Mouse (Mus musculus) layer of hippocampus, postnatal 10 days (tissue): ENCODE measurements around the gene Tigd3. TPM values are rescaled to one million over a fixed set of nuclear protein-coding genes. Genes with fewer than 3 reads are reported as not detected.
A peak's percentile ranks its signal among the peaks of the same experiment; 100 is the strongest.

Experiments
- DNase-seq, 2 experiments: peaks; one replicate each; pipeline ENCODE4 v3.0.0; 2021; ENCODE audit warnings: low spot score in 2 of 2
- long read RNA-seq: library from polyadenylated mRNA; stranded (forward); transcript quantifications from one replicate; pipeline ENCODE4 v2.0.0, GENCODE M21; 2023
- total RNA-seq, 2 experiments: library from RNA; stranded (reverse); gene quantifications; 2 replicates each; pipeline ENCODE4 v1.2.3; 2021

The Tigd3 gene
- 1 to 10 TPM; 4.4 to 5.5 TPM for total RNA-seq
- long read RNA-seq, partial matches to known transcripts = 0 of 3 reads
- long read RNA-seq, other reads (novel, unspliced or antisense) = 1 of 3 reads

GRCm38 (mm10) chr19:5894002-5894678 lies at the start of gene Tigd3:
Tigd3 (minus strand) TSS chr19:5894149.
- peak; percentile 97 to 98 for DNase-seq

GRCm38 (mm10) chr19:5943404-5943803 lies 49.5 kb upstream of the Tigd3 start:
- no peak for DNase-seq

DNA sequence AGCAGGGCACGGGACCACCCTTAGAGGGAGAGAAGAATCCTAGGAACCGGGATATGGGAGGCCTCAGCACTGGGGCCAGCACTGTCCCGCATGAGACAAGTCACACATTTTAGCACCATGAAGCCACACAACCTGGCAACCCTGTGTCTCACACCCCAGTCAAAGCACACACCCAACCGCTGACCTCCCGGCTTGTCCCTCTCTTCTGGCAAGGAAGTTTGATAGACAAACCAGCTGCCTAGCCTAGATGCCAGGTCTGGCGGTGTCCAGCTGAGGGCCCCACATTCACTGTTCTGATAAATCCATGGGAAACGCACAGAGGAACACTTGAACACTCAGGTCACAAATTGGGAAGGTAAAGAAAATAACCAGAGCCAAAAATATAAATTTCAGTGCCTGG lies 48.6 kb upstream of the Tigd3 start:
- no peak for DNase-seq

- DNase-seq = no peak
Measured at GRCm38 (mm10) chr19:5940656-5941055, 46.7 kb upstream of the Tigd3 start.

DNA sequence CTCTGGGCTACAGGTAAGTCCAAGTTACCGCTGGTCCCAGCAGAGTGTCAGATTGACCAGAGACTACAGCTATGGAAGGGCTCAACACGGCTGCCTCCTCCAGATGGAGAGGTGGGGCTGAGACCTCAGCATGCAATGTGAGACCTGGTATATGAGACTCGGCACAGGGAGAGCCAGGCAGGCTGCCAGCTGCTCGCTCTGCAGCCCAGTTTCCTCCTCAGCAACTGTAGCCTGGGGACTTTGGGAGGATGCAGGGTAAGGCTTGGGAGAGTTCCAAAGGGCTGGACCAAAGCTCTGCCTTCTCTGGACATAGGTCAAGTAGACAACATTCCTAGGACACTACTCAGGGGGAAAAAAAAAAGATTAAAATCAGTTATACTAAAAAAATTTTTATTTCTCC lies 46.2 kb upstream of the Tigd3 start:
- peak; percentile 23 to 54 for DNase-seq

GRCm38 (mm10) chr19:5939715-5940114 lies 45.8 kb upstream of the Tigd3 start:
- no peak for DNase-seq

GRCm38 (mm10) chr19:5938516-5938915 lies 44.6 kb upstream of the Tigd3 start:
- DNase-seq = no peak

DNA sequence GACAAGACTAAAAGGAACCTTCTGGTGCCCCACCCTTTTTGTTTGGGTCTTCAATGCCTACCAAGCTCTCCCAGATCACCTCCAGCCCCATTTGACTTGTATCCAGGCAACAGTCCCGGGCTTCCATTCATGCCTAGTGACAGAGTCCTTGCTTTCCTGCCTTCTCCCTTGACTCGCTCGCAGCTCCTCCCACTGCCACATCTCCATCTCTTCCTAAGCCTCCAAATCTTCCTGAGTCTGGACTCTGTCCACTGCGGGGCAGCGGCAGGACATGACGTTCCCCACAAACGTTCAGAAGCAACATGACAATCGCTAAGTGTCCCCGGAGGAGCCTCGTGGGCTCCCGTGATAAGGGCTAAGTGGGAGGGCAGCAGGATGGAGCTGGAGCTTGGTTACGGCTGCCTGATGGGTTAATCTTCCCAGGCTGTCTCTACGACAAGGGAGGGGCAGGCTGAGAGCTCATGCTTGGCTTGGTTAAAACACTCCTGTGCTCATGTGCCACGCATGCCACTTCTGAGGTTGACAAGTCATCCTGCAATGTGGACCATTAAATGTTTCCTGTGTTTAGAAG lies 44.0 kb upstream of the Tigd3 start:
- DNase-seq = no peak

DNA sequence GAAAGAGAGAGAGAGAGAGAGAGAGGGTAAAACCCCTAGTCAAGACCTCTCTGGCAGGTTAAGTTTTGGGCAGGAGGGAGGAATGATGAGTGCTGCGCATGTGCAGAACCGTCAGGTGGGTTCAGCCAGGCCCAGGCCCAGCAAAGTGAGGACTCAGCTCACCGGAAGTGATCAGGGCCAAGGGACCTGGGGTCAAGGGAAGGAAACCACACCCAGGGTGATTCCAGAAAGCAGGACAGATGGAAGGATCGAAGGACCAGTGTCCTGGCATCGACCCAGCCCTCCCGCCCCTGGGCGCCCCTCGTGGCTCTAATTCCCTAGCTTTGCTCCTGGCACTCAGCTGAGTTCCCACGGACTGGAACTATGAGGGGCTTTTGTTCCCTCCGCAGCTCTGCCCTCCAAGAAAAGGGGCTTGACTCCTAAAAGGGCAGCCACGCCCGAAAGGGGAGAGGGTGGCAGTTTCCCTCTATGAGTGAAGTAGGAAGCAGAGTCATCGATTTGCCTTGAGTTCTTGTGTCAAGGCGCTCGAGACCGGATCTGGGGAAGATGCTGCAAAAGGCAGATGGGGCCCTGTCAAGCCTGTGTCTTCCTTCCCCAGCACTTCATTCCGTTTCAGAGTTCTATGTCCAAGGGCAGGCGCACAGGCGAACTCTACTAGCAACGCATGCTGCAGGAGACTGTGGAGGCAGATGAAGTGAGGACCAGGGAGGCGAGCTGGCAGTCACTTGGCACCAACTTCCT lies 43.3 kb upstream of the Tigd3 start:
- no peak for DNase-seq

DNA sequence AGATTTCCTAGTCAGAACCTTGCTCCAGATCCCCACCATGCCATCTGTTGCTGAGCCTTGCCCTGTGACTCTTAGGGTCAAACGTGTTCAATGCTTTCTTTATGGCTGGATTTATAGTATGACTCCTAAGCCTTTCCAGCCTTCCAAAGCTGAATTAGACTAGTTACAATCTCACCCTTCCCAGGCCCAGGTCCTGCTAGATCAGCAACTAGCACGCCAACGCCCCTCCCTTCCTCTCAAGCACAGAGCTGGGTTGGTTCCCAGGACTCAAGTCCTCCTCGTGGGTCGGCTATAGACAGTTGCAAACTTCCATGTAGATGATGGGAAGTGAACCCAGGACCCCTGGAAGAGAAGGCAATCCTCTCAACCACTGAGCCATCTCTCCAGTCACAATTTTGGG lies 41.7 kb upstream of the Tigd3 start:
- DNase-seq = no peak

DNA sequence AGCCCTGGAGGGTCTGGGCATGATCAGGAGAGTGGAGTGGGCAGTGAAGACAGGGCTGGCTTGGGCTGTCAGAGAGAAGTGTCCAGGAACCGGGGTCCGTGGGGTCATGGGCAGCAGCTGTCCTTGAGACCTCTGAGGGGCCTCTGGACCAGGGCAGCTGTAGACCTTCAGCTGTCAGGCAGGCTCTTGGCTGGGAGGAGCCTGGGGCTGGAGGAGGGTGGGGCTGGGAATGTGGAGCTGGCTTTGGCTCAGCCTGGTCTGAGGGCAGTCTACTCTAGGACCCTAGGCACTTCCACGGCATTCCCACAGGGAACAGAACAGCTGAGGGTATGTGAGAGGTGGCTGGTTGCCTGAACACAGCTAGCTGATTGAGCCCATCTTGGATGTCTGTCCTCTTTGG lies 41.3 kb upstream of the Tigd3 start:
- no peak for DNase-seq

DNA sequence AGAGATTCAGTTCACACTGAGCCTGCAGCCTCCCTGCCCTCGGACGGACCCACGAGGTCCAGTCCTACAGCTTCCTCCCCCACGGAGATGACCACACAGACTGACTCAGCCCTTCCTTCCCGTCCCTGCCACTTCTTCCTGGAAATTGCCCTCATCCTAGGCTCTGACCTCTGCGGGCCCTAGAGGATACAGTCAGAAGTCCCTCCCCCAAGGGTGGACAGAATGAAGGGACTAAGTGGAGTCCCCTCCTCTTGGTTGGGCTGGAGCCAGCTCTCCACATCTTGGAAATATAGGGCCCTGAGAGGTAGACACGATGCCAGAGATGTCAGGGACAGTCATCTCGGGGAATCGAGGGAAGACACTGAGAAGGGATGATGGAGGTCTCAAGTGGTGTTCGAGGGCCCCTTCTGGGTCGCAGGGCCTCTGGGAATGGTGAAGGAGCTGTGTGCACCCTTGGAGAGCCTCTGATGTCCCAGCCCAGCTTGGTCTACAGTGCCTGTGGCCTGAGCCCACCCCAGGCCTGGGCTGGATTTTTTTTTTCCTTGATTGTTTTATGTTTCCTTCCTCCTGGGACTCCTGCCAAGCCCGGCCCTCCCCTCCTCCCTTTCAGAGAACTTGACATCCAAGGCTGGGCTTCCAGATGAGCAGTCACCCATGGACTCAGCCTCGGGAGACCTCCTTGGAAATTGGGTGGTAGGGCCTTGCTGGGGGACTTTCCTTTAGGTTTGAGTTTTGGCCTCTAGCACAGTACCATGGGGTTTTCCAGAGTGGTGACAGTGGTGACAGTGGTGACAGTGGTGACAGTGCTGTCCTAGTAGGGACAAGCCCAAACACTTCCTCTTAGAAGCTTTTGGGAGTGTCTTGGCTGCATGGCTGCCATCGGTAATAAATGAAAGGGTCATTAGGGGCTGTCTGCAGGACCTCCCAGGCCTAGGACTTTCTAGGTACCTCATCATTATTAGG lies 36.0 kb upstream of the Tigd3 start:
- DNase-seq = no peak

GRCm38 (mm10) chr19:5928546-5928945 lies 34.6 kb upstream of the Tigd3 start:
- DNase-seq = no peak

DNA sequence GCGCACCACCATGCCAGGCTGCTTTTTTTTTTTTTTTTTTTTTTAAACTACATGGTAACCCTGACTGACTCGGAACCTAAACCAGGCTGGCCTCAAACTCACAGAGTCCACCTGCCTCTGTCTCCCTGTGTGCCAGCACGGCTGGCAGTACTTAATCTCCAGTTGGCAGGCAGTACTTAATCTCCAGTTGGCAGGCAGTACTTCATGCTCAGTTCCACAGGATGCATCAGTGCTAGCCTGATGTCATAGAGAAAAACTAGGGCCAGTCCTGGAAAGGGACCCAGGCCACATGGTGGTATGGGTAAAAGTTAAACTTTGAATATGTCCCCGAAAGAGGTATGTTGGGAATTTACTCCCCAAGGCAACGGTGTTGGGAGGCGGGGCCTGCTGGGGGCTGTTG lies 34.2 kb upstream of the Tigd3 start:
- no peak for DNase-seq

- no peak for DNase-seq
Measured at GRCm38 (mm10) chr19:5927532-5927931, 33.6 kb upstream of the Tigd3 start.

GRCm38 (mm10) chr19:5927026-5927425 lies 33.1 kb upstream of the Tigd3 start:
- no peak for DNase-seq

DNA sequence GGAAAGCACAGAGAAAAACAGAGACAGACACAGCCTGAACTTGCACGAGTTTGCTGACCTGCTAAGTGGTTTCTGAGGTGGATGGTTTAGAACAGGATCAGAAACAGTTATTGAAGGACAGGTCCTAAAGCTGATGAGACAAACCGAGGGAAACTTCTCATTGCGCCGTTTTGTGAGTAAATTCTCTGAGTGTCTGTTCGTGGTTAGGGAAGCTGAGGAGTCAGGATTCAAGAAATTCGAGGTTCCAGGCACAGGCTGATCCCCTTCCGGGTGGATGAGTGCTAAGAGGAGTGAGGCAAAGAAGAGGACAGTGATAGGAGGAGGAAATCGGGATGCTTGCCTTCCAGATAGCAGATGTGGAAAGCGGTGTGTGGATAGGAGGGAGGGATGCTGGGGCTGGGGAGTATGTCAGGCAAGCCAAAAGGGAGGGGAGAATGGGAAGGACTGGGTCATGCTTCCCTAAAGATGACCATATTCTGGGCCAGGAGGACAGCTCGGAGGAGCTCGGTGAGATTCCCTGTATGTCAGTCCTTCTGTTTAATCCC lies 31.4 kb upstream of the Tigd3 start:
- DNase-seq = no peak

DNA sequence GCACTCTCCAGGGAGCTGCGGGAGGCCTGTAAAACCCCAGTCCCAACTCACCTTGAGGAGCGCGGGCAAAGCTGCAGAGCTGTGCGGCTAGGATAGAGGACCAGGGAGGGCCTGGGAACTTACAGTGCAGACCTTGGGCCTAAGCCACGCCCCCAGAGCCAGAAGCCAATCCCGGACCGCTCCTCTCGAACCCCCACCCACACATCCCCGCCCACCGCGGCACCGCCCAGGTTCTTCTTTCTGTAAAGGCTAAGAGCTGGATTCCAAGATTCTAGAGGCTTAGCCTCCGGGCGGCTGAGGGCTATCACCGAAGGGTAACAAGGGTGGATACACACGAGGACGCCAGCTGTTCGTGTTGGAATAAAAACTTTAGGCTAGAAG lies 30.8 kb upstream of the Tigd3 start, which contains the start of gene Cdc42ep2:
Gene Cdc42ep2, minus strand, starts transcription at position 104 of the 381 bp plus-strand sequence.
- DNase-seq = peak; percentile 83 to 88

DNA sequence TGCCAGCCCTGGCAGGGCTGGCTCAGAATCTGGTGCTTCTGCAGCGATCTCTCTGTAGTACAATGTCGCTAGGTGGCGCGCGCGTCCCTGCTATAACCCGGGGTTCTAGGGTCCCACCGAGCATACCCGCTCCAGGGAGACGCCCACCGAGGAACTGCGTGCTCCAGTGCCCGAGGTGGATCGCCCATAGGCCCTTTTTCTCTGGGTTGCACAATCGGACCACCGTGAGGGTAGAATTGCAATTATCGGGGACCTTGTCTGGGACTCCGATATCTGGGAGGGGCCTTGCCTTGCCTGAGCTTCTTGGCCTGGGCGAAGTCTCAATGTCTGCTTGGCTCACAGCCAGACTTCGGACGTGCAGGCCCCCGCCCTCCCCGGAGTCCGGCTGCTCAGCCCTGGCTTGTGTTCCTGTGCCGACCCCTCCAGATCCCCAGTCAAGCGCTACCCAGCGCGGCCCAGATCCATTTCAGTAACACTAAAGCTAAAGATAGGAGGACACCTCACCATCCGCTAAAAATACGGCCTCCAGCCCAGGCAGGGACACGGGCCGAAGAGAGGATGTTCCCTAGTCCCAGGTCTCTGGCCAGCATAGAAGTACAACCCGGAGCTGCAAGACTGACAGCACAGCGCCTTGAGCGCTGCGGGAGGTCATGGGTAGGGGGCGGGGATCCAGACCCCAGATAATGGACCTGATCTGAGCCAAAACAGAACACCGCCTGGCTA lies 30.2 kb upstream of the Tigd3 start:
- peak; percentile 94 to 96 for DNase-seq

- DNase-seq = no peak
Measured at GRCm38 (mm10) chr19:5922963-5923362, 29.0 kb upstream of the Tigd3 start.
